Mouse (Mus musculus) left cerebral cortex, adult 2 months (tissue): ENCODE results near the gene 4933411K16Rik. TPM values are rescaled to one million over a fixed set of nuclear protein-coding genes. Genes with fewer than 3 reads are reported as not detected.
"Not testable (repeated sequence)": the region's sequence is repeated elsewhere in the genome, so short reads cannot be mapped to it uniquely, and the experiment has no call there.

Source experiments
- DNase-seq, 2 experiments: peaks; one replicate each; pipeline ENCODE4 v3.0.0; 2021 to 2022; ENCODE audit warnings: low spot score in 2 of 2, mixed read lengths in 1 of 2; ENCODE audit errors: extremely low spot score in 1 of 2
- H3K27ac ChIP-seq: fragments of 200-600 bp; 2 replicates; pipeline ENCODE4 v1.8.1; 2022
- H3K4me3 ChIP-seq: fragments of 200-600 bp; 2 replicates; pipeline ENCODE4 v1.8.1; 2022
- CTCF ChIP-seq: fragments of 200-600 bp; IDR thresholded peaks from 2 replicates; pipeline ENCODE4 v1.8.1; 2022; ENCODE audit warnings: antibody characterized with exemption, mild to moderate bottlenecking, moderate library complexity
- intact Hi-C: fragments of 180-260 bp; cut with DNase I; formaldehyde crosslinking; loops from one replicate; pipeline ENCODE4 v1.15.1; 2025
- total RNA-seq, 2 experiments: library from RNA; stranded (reverse); gene quantifications; 2 replicates each; pipeline ENCODE4 v1.2.3; 2021

The 4933411K16Rik gene
- total RNA-seq, 2 experiments from 2014 or later = 0.75 to 1.2 TPM

- intact Hi-C loops = loop anchor here (1.0 kb wide), 1 partner anchor 33 kb away; the partner anchor contains the start of gene Ankrd2
- no peak for DNase-seq
These were observed 16.6 kb downstream of the 4933411K16Rik start for GRCm38 (mm10) chr19:42068441-42069240.

GRCm38 (mm10) chr19:42069241-42069525, 17.1 kb downstream of the 4933411K16Rik start:
- peak; percentile 71 for TF ChIP-seq CTCF
- no peak for DNase-seq
- intact Hi-C loops = loop anchor here (1.0 kb wide), 1 partner anchor 34 kb away; the partner anchor contains the start of gene Ankrd2
- no peak overlapping the region for H3K27ac ChIP-seq
- no peak overlapping the region for H3K4me3 ChIP-seq

More at GRCm38 (mm10) chr19:42068441-42069240, 16.6 kb downstream of the 4933411K16Rik start:
- no peak for TF ChIP-seq CTCF
- no peak overlapping the region for H3K27ac ChIP-seq
- H3K4me3 ChIP-seq = no peak overlapping the region

GRCm38 (mm10) chr19:42071221-42071620, 19.2 kb downstream of the 4933411K16Rik start:
- TF ChIP-seq CTCF = peak; percentile 33
- Histone ChIP-seq H3K4me3 (no peak overlapping the region), H3K27ac (no peak overlapping the region)
- intact Hi-C loops = no loop called here
- no peak for DNase-seq

GRCm38 (mm10) chr19:42071886-42072608, 20.0 kb downstream of the 4933411K16Rik start:
- DNase-seq = no peak
- no peak for TF ChIP-seq CTCF
- Histone ChIP-seq H3K4me3 (no peak overlapping the region), H3K27ac (no peak overlapping the region)
- intact Hi-C loops = no loop called here

- no peak for DNase-seq
- intact Hi-C loops = no loop called here
- no peak for TF ChIP-seq CTCF
- H3K4me3 ChIP-seq = no peak overlapping the region
- H3K27ac ChIP-seq = no peak overlapping the region
These were observed 20.8 kb downstream of the 4933411K16Rik start for GRCm38 (mm10) chr19:42072802-42073201.

GRCm38 (mm10) chr19:42075051-42075450, 23.0 kb downstream of the 4933411K16Rik start:
- no peak overlapping the region for H3K4me3 ChIP-seq
- DNase-seq = no peak
- H3K27ac ChIP-seq = no peak overlapping the region
- intact Hi-C loops = no loop called here
- TF ChIP-seq CTCF = no peak

GRCm38 (mm10) chr19:42075992-42076391, 23.9 kb downstream of the 4933411K16Rik start:
- Histone ChIP-seq H3K27ac (no peak overlapping the region), H3K4me3 (no peak overlapping the region)
- no peak for DNase-seq
- no peak for TF ChIP-seq CTCF
- intact Hi-C loops = no loop called here

GRCm38 (mm10) chr19:42078566-42078965, 26.5 kb downstream of the 4933411K16Rik start:
- DNase-seq = no peak
- Histone ChIP-seq H3K4me3 (no peak overlapping the region), H3K27ac (no peak overlapping the region)
- TF ChIP-seq CTCF = no peak
- intact Hi-C loops = no loop called here

- intact Hi-C loops = no loop called here
- H3K27ac ChIP-seq = no peak overlapping the region
- DNase-seq = no peak
- no peak overlapping the region for H3K4me3 ChIP-seq
- no peak for TF ChIP-seq CTCF
These were observed 27.0 kb downstream of the 4933411K16Rik start for GRCm38 (mm10) chr19:42079006-42079405.

GRCm38 (mm10) chr19:42079950-42080349, 27.9 kb downstream of the 4933411K16Rik start:
- intact Hi-C loops = no loop called here
- TF ChIP-seq CTCF = no peak
- Histone ChIP-seq H3K27ac (no peak overlapping the region), H3K4me3 (no peak overlapping the region)
- no peak for DNase-seq

GRCm38 (mm10) chr19:42080469-42080868, 28.4 kb downstream of the 4933411K16Rik start:
- no peak for TF ChIP-seq CTCF
- no peak for DNase-seq
- H3K4me3 ChIP-seq = no peak overlapping the region
- intact Hi-C loops = no loop called here
- H3K27ac ChIP-seq = no peak overlapping the region

- intact Hi-C loops, DNase-seq, H3K27ac ChIP-seq, H3K4me3 ChIP-seq: not testable (repeated sequence)
These were observed 29.6 kb downstream of the 4933411K16Rik start for GRCm38 (mm10) chr19:42081613-42082012.
